ENCODE assay signal across 8 mouse cellular contexts in genomic region chr5:66800243-66800642, GRCm38 (mm10). TPM values are rescaled to one million over a fixed set of nuclear protein-coding genes. Genes with fewer than 3 reads are reported as not detected.
DNase-seq lines count a peak whose midpoint lies in the region; ATAC-seq lines count a peak whose summit lies in the region.
"Had no signal": no experiment of that assay in that cellular context is flagged by ENCODE, and none has a peak within 500 bp of the region (broad histone marks: within the 10 kb centered on the region; RNA-seq: fewer than 3 reads in every experiment).

No protein-coding gene starts in this region.

- H3K27me3 ChIP-seq in kidney, embryonic 15.5 days, result no peaks in the 10 kb centered on the region
- no peaks in the 10 kb centered on the region for H3K27me3 ChIP-seq in embryonic facial prominence, embryonic 10.5 days (replicated peaks; ENCODE audit: low read depth, poor library complexity, severe bottlenecking)
- H3K27me3 ChIP-seq in hindbrain, embryonic 14.5 days (ENCODE audit: control insufficient read depth, insufficient read depth, low read length), result no peaks in the 10 kb centered on the region

- H3K27ac ChIP-seq in kidney, embryonic 15.5 days, result peak overlapping the region; percentile 58
- peak overlapping the region; percentile 45; the same call in 1 of the 2 replicates for H3K27ac ChIP-seq in embryonic facial prominence, embryonic 10.5 days (replicated peaks)
- H3K27ac ChIP-seq in hindbrain, embryonic 14.5 days, result peak overlapping the region; percentile 68; the same call in 1 of the 2 replicates

- no peak overlapping the region for H3K4me3 ChIP-seq in kidney, embryonic 15.5 days (replicated peaks)
- H3K4me3 ChIP-seq in embryonic facial prominence, embryonic 10.5 days, result no peak overlapping the region
- no peak overlapping the region for H3K4me3 ChIP-seq in hindbrain, embryonic 14.5 days (replicated peaks; ENCODE audit: low read length)

- ATAC-seq in kidney, embryonic 15.5 days (replicated peaks; ENCODE audit: low FRiP score), result no peak
- no peak for ATAC-seq in hindbrain, embryonic 14.5 days (ENCODE audit: low FRiP score)

- no peak overlapping the region for H3K9ac ChIP-seq in kidney, embryonic 15.5 days
- no peak overlapping the region; the same call in 1 of the 2 replicates for H3K9ac ChIP-seq in hindbrain, embryonic 14.5 days

- peak overlapping the region; percentile 29 for H3K4me2 ChIP-seq in kidney, embryonic 15.5 days
- H3K4me2 ChIP-seq in hindbrain, embryonic 14.5 days (replicated peaks), result no peak overlapping the region

- H3K9me3 ChIP-seq in kidney, embryonic 15.5 days (replicated peaks), result no peaks in the 10 kb centered on the region
- no peaks in the 10 kb centered on the region for H3K9me3 ChIP-seq in embryonic facial prominence, embryonic 10.5 days
- H3K9me3 ChIP-seq in hindbrain, embryonic 14.5 days (ENCODE audit: control insufficient read depth, low read length), result no peaks in the 10 kb centered on the region

- no peaks in the 10 kb centered on the region for H3K36me3 ChIP-seq in kidney, embryonic 15.5 days
- H3K36me3 ChIP-seq in embryonic facial prominence, embryonic 10.5 days (replicated peaks), result no peaks in the 10 kb centered on the region
- no peaks in the 10 kb centered on the region for H3K36me3 ChIP-seq in hindbrain, embryonic 14.5 days (replicated peaks; ENCODE audit: control insufficient read depth, insufficient read depth)

- peaks cover 44% of the 10 kb centered on the region for H3K4me1 ChIP-seq in kidney, embryonic 15.5 days
- peaks cover 51% of the 10 kb centered on the region for H3K4me1 ChIP-seq in embryonic facial prominence, embryonic 10.5 days
- peaks cover 45% of the 10 kb centered on the region for H3K4me1 ChIP-seq in hindbrain, embryonic 14.5 days (replicated peaks; ENCODE audit: control insufficient read depth, insufficient read depth, low read length)

- DNase-seq in kidney, adult 11 months, result no peak
- DNase-seq in embryonic facial prominence, embryonic 10.5 days (ENCODE audit: low spot score), result peak; percentile 36
- DNase-seq in hindbrain, embryonic 14.5 days (ENCODE audit: low spot score), result no peak
- DNase-seq in neural tube, embryonic 10.5 days (ENCODE audit: extremely low spot score, low spot score), result peak; percentile 43
- no peak for DNase-seq in gastrocnemius, adult 18-20 months (ENCODE audit: low spot score)
- no peak for DNase-seq in layer of hippocampus, postnatal 10 days (ENCODE audit: low spot score in 2 of 2)

- 15% methylated on average over 9 of the region's 9 CpGs for WGBS in kidney, embryonic 15.5 days
- 25% methylated on average over 9 of the region's 9 CpGs for whole genome bisulfite sequencing in embryonic facial prominence, embryonic 10.5 days
- WGBS in hindbrain, embryonic 14.5 days, result 11% methylated on average over 9 of the region's 9 CpGs

RNA-seq across cellular contexts. Expression of gene Limch1, which starts 54.6 kb away (rescaled TPM):
- polyA plus RNA-seq in kidney, embryonic 15.5 days (2015; fragmentation: Nextera tagmentation; extraction: Ambion mirVana), result 35.1 and 39.1 TPM in 2 replicates
- polyA plus RNA-seq in embryonic facial prominence, embryonic 10.5 days (2016; fragmentation: Nextera tagmentation; extraction: Ambion mirVana), result 47.1 and 50.8 TPM in 2 replicates
- 58.6 and 60.1 TPM in 2 replicates for polyA plus RNA-seq in hindbrain, embryonic 14.5 days (2014; fragmentation: Nextera tagmentation; extraction: Ambion mirVana)
- 100 to 1,000 TPM; 111 to 119 TPM for total RNA-seq in gastrocnemius, adult 18-20 months (2021)
- 100 to 1,000 TPM; 121 to 123 TPM for total RNA-seq in layer of hippocampus, postnatal 10 days (2021)
- total RNA-seq: MEL had no signal

Comparison
In these comparisons a context has a peak if more than half of its experiments do, and no peak if none do; other contexts are left out.
1. DNase-seq: peak in embryonic facial prominence, embryonic 10.5 days (single experiment) and neural tube, embryonic 10.5 days (single experiment); none in kidney, adult 11 months (single experiment), hindbrain, embryonic 14.5 days (single experiment), gastrocnemius, adult 18-20 months (single experiment) and layer of hippocampus, postnatal 10 days (0 of 2).
2. Peak in every context shown above with its lines, with median percentiles within 50 percentile points of each other: H3K27ac ChIP-seq.